Mouse (Mus musculus): ENCODE measurements around the gene Snrpa1.

DNA sequence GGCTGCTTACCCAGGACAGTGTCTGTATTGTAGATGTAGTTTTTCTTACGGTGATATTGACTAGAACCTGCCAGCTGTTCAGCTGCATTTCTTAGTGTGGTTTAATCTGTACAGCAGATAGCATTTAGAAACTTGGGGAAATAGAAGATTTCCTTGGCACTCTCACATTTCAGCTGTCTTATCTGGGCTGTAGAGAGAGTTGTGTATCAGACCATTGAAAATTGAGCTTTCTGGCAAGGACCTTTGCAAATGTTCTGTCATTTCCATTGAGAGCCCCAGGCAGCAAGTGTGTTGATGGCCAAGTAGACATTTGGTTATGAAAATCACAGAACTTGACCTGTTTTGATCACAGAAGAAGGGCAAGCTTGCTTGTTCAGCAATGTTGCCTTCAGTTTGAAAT lies 61.3 kb downstream of the Snrpa1 start:
- TF ChIP-seq CTCF (IDR thresholded peaks at IDR 0.05; ENCODE audit: low read depth, low read length) (no peak), GATA1 (IDR thresholded peaks at IDR 0.05; ENCODE audit: borderline replicate concordance, low read length) (no peak), POLR2AphosphoS5 (IDR thresholded peaks at IDR 0.05; ENCODE audit: insufficient replicate concordance, low read depth, low read length) (no peak), TAL1 (conservative IDR thresholded peaks at IDR 0.05; ENCODE audit: low read depth, low read length) (no peak), GATA2 (IDR thresholded peaks at IDR 0.05; ENCODE audit: borderline replicate concordance, low read depth, low read length) (no peak)
